Mouse (Mus musculus) liver, embryonic 14.5 days (tissue): ENCODE results near the gene Lsmem1.

Experiments
- CTCF ChIP-seq: IDR thresholded peaks from 2 replicates; pipeline ENCODE4 v1.5.1; 2016; ENCODE audit warnings: antibody characterized with exemption, low read depth, control low read depth
- EP300 ChIP-seq: IDR thresholded peaks from 2 replicates; pipeline ENCODE4 v1.6.1; 2016; ENCODE audit warnings: antibody characterized with exemption, low read depth

GRCm38 (mm10) chr12:40133573-40134271 lies 65.6 kb downstream of the Lsmem1 start, which contains the start of gene Scin:
- TF ChIP-seq CTCF = no peak
- TF ChIP-seq EP300 = no peak
